Mouse (Mus musculus): ENCODE measurements at regions not wholly inside any gene's neighbourhood (a gene's known extent, or its start where the extent isn't known, plus 50 kb on each side); places are given as distances from the start of the nearest gene placed in this dataset.
A peak's percentile ranks its signal among the peaks of the same experiment; 100 is the strongest.

- ATAC-seq (replicated peaks; ENCODE audit: low read depth, poor library complexity, severe bottlenecking): no peak
These were observed 188.8 kb downstream of the Dusp6 start for GRCm38 (mm10) chr10:99451639-99452417.

GRCm38 (mm10) chr10:99456180-99456579 is 193.1 kb downstream of the Dusp6 start:
- ATAC-seq (replicated peaks; ENCODE audit: low read depth, poor library complexity, severe bottlenecking): no peak

- ATAC-seq (replicated peaks; ENCODE audit: low read depth, poor library complexity, severe bottlenecking): no peak
These were observed 195.0 kb downstream of the Dusp6 start for GRCm38 (mm10) chr10:99458047-99458446.

GRCm38 (mm10) chr10:99459171-99459660 is 196.2 kb downstream of the Dusp6 start:
- no peak for ATAC-seq (replicated peaks; ENCODE audit: low read depth, poor library complexity, severe bottlenecking)

GRCm38 (mm10) chr10:99459823-99460361 is 196.9 kb downstream of the Dusp6 start:
- ATAC-seq (replicated peaks; ENCODE audit: low read depth, poor library complexity, severe bottlenecking): peak; percentile 71

GRCm38 (mm10) chr10:99460847-99461445 is 197.9 kb downstream of the Dusp6 start:
- peak; percentile 9 for ATAC-seq (replicated peaks; ENCODE audit: low read depth, poor library complexity, severe bottlenecking)

GRCm38 (mm10) chr10:99461446-99461966 is 198.5 kb downstream of the Dusp6 start:
- peak; percentile 67 for ATAC-seq (replicated peaks; ENCODE audit: low read depth, poor library complexity, severe bottlenecking)

GRCm38 (mm10) chr10:99466695-99467094 is 203.7 kb downstream of the Dusp6 start:
- no peak for ATAC-seq (replicated peaks; ENCODE audit: low read depth, poor library complexity, severe bottlenecking)

- peak; percentile 82 for ATAC-seq (replicated peaks; ENCODE audit: low read depth, poor library complexity, severe bottlenecking)
These were observed 204.3 kb downstream of the Dusp6 start for GRCm38 (mm10) chr10:99467319-99467842.

- ATAC-seq (replicated peaks; ENCODE audit: low read depth, poor library complexity, severe bottlenecking): no peak
These were observed 205.9 kb downstream of the Dusp6 start for GRCm38 (mm10) chr10:99468971-99469370.

GRCm38 (mm10) chr10:99471832-99472497 is 208.9 kb downstream of the Dusp6 start:
- no peak for ATAC-seq (replicated peaks; ENCODE audit: low read depth, poor library complexity, severe bottlenecking)

- ATAC-seq (replicated peaks; ENCODE audit: low read depth, poor library complexity, severe bottlenecking): no peak
These were observed 209.8 kb downstream of the Dusp6 start for GRCm38 (mm10) chr10:99472806-99473205.

GRCm38 (mm10) chr10:99473758-99474157 is 210.7 kb downstream of the Dusp6 start:
- ATAC-seq (replicated peaks; ENCODE audit: low read depth, poor library complexity, severe bottlenecking): no peak

GRCm38 (mm10) chr10:99474546-99474945 is 211.5 kb downstream of the Dusp6 start:
- ATAC-seq (replicated peaks; ENCODE audit: low read depth, poor library complexity, severe bottlenecking): no peak

- ATAC-seq (replicated peaks; ENCODE audit: low read depth, poor library complexity, severe bottlenecking): no peak
These were observed 213.2 kb downstream of the Dusp6 start for GRCm38 (mm10) chr10:99476214-99476613.

- ATAC-seq (replicated peaks; ENCODE audit: low read depth, poor library complexity, severe bottlenecking): no peak
These were observed 213.7 kb downstream of the Dusp6 start for GRCm38 (mm10) chr10:99476776-99477175.

GRCm38 (mm10) chr10:99480573-99480972 is 217.5 kb downstream of the Dusp6 start:
- ATAC-seq (replicated peaks; ENCODE audit: low read depth, poor library complexity, severe bottlenecking): no peak

- ATAC-seq (replicated peaks; ENCODE audit: low read depth, poor library complexity, severe bottlenecking): no peak
These were observed 219.0 kb downstream of the Dusp6 start for GRCm38 (mm10) chr10:99482009-99482408.

- no peak for ATAC-seq (replicated peaks; ENCODE audit: low read depth, poor library complexity, severe bottlenecking)
These were observed 225.4 kb downstream of the Dusp6 start for GRCm38 (mm10) chr10:99488195-99489080.

Measured in common myeloid progenitor, adult 5-6 weeks (primary cell).